Comparison of ENCODE assay signal across 13 mouse cellular contexts in the genomic region with DNA sequence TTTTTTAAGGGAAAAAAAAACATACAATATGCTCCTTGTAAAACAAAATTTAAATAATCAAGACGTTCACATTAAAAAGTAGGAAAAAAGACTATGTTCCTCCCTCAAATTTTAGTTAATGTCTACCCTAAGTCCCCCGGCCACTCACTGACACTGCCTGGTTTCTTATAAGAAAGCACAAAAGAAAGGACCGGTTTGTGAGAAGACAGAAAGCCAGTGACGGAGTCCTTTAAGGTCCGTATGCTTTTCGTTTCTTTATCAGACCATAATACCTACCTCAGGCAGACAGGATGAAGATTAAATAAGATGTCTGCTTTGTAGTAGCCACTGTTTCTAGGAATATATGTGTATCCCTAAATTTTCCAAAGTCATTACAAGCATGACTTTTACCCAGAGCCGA.
"Had no signal": no experiment of that assay in that cellular context is flagged by ENCODE, and none has a peak within 500 bp of the region (broad histone marks: within the 10 kb centered on the region; RNA-seq: fewer than 3 reads in every experiment).

No protein-coding gene starts in this region.

- H3K9me3 ChIP-seq: lung, embryonic 15.5 days; megakaryocyte, embryonic 14.5 days; midbrain, embryonic 12.5 days; neural tube, embryonic 12.5 days; stomach, embryonic 15.5 days had no signal

- H3K27me3 ChIP-seq: lung, embryonic 15.5 days; megakaryocyte, embryonic 14.5 days; midbrain, embryonic 12.5 days; neural tube, embryonic 12.5 days; stomach, embryonic 15.5 days had no signal

- H3K4me3 ChIP-seq: lung, embryonic 15.5 days; megakaryocyte, embryonic 14.5 days; neural tube, embryonic 12.5 days; stomach, embryonic 15.5 days had no signal

- ATAC-seq: liver, postnatal 0 days had no signal

- H3K4me2 ChIP-seq: stomach, embryonic 15.5 days had no signal

- H3K9ac ChIP-seq: liver, postnatal 0 days; midbrain, embryonic 12.5 days; neural tube, embryonic 12.5 days; stomach, embryonic 15.5 days had no signal

- H3K4me1 ChIP-seq: megakaryocyte, embryonic 14.5 days had no signal

- H3K36me3 ChIP-seq: lung, embryonic 15.5 days; midbrain, embryonic 12.5 days; neural tube, embryonic 12.5 days; stomach, embryonic 15.5 days had no signal

- DNase-seq: liver, postnatal 0 days; lung, adult 2 months; right cerebral cortex, postnatal 14 days; thymus, adult 2 months; thymus, postnatal 25 days; thymus, postnatal 4 days had no signal

- H3K27ac ChIP-seq: macrophage; midbrain, embryonic 12.5 days; neural tube, embryonic 12.5 days; stomach, embryonic 15.5 days; stomach, postnatal 0 days had no signal
